Mouse (Mus musculus): ENCODE data around the gene Ky. TPM values are rescaled to one million over a fixed set of nuclear protein-coding genes. Genes with fewer than 3 reads are reported as not detected.

Gene Ky
- 0.09 TPM in 1 of 2 replicates, not detected in the other for polyA plus RNA-seq (2012; rRNA removed)

GRCm38 (mm10) chr9:102505700-102506585, at the start of gene Ky:
TSS of gene Ky (plus strand) at chr9:102505750.

Other genes with a start within 250 kb of the Ky start
- 0.26 and 0.27 TPM in 2 replicates for gene Ephb1, start 151.1 kb upstream of the Ky start, polyA plus RNA-seq (2012; rRNA removed)
- gene Anapc13, start 120.5 kb downstream of the Ky start, polyA plus RNA-seq (2012; rRNA removed): 96.4 and 97.1 TPM in 2 replicates
- 7.4 and 7.5 TPM in 2 replicates for gene Cep63, start 120.8 kb downstream of the Ky start, polyA plus RNA-seq (2012; rRNA removed)
- 2.3 and 2.8 TPM in 2 replicates for gene Amotl2, start 210.9 kb downstream of the Ky start, polyA plus RNA-seq (2012; rRNA removed)

Data from liver, embryonic 14 days (tissue).